8 mouse cellular contexts compared by ENCODE assay signal in the genomic region with DNA sequence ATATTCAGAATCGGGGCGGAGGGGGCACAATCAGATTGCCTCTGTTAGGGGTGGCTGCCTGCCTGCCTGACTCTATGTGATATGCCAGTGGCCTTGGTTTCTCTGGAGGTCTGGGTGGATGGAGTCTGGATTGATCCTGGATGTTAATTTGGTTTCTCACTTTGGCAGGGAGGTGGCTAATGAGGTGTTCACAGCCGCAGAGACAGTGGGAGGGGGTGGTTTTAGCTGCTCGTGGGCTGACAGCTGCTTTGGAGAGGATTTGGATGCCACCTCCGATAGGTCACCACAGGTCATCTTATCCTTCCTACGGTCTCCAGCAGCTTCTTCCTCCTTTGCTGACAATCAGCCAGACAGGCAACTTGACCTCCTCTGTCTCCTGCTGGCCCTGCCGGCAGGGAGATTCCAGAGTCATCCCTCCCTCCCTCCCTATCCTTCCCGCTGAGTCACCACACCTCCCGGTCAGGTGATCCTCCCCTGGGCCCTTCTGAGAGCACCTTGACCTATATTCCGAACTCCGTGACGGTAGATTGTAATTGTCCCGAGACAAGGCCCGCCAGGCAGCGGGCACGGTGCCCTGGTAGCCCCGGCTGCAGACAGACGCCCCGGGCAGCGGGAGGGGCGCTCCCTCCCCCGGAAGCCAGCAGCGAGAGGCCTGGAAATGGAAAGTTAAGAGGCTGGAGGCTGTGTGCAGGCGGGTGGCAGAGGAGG. TPM values are rescaled to one million over a fixed set of nuclear protein-coding genes. Genes with fewer than 3 reads are reported as not detected.
A peak's percentile ranks its signal among the peaks of the same experiment; 100 is the strongest.
DNase-seq lines count a peak whose midpoint lies in the region; ATAC-seq lines count a peak whose summit lies in the region.

No protein-coding gene starts in this region.

- peak; percentile 53 for DNase-seq in T-cell, adult 2 months (ENCODE audit: low spot score)
- peak; percentile 80 for DNase-seq in gastrocnemius, postnatal 14 days
- peak; percentile 54 to 83 for DNase-seq in left cerebral cortex, postnatal 10 days (ENCODE audit: extremely low spot score in 1 of 2, low spot score in 2 of 2)
- peak; percentile 68 for DNase-seq in right cerebral cortex, postnatal 14 days
- DNase-seq in urinary bladder, postnatal 14 days (ENCODE audit: low spot score): peak; percentile 81

- no peaks in the 10 kb centered on the region for H3K27me3 ChIP-seq in megakaryocyte, embryonic 14.5 days (replicated peaks)

- peaks cover 60% of the 10 kb centered on the region for H3K4me1 ChIP-seq in megakaryocyte, embryonic 14.5 days

- intact Hi-C loops in gastrocnemius, postnatal 14 days (cut with DNase I; ENCODE audit: low total_unique reads): loop anchor here (5.0 kb wide), 1 partner anchor 45 kb away; no protein-coding TSS in a partner anchor
- intact Hi-C loops in left cerebral cortex, postnatal 10 days (cut with DNase I): loop anchor here (2.0 kb wide), 1 partner anchor 48 kb away; the partner anchor contains the start of gene Chd9

- no peaks in the 10 kb centered on the region for H3K36me3 ChIP-seq in megakaryocyte, embryonic 14.5 days (replicated peaks; ENCODE audit: low read length)

- peak overlapping the region; percentile 93 for H3K4me3 ChIP-seq in megakaryocyte, embryonic 14.5 days (replicated peaks)

- ATAC-seq in common myeloid progenitor, adult 5-6 weeks (replicated peaks; ENCODE audit: low read depth, poor library complexity, severe bottlenecking): peak; percentile 50
- peak; percentile 80 for ATAC-seq in inflammation-experienced regulatory T-cells, adult 6 months

- H3K9me3 ChIP-seq in megakaryocyte, embryonic 14.5 days: no peaks in the 10 kb centered on the region

RNA-seq across cellular contexts. Expression of gene Chd9, which starts 48.7 kb away (rescaled TPM):
- 57.2 and 83.1 TPM in 2 replicates for total RNA-seq in common myeloid progenitor, adult 5-6 weeks (2017)
- total RNA-seq in gastrocnemius, postnatal 14 days (2021): 10 to 100 TPM; 41.1 to 76.7 TPM
- 100 to 1,000 TPM in 2 of 3 experiments, 10 to 100 TPM in 1; 77.2 to 213 (median 144) TPM for polyA plus RNA-seq in inflammation-experienced regulatory T-cells, adult 6 months (2017; shearing (Covaris generic))
- 100 to 1,000 TPM in 1 of 2 experiments, 10 to 100 TPM in 1; 97.6 to 104 TPM for total RNA-seq in left cerebral cortex, postnatal 10 days (2021)
- polyA plus RNA-seq in megakaryocyte, embryonic 14.5 days (2012; ENCODE audit: insufficient read depth, low replicate concordance): 0.17 and 0.65 TPM in 2 replicates

RNA-seq across cellular contexts. Expression of gene Gm19935, which starts 59.7 kb away (rescaled TPM):
- total RNA-seq in common myeloid progenitor, adult 5-6 weeks (2017): not detected in 2 replicates
- not detected for total RNA-seq in gastrocnemius, postnatal 14 days (2021)
- polyA plus RNA-seq in inflammation-experienced regulatory T-cells, adult 6 months (2017; shearing (Covaris generic)): not detected
- under 1 TPM; 0.47 to 0.73 TPM for total RNA-seq in left cerebral cortex, postnatal 10 days (2021)
- polyA plus RNA-seq in megakaryocyte, embryonic 14.5 days (2012; ENCODE audit: insufficient read depth, low replicate concordance): not detected in 2 replicates

Comparison
In these comparisons a context has a peak if more than half of its experiments do, and no peak if none do; other contexts are left out.
1. Peak in every context shown above with its lines: DNase-seq, ATAC-seq and H3K4me3 ChIP-seq.